Mouse (Mus musculus): Measurements from ENCODE around the gene Bmpr1b. TPM values are rescaled to one million over a fixed set of nuclear protein-coding genes. Genes with fewer than 3 reads are reported as not detected.

Bmpr1b gene
- total RNA-seq, 1 experiment, result 0.85 TPM

DNA sequence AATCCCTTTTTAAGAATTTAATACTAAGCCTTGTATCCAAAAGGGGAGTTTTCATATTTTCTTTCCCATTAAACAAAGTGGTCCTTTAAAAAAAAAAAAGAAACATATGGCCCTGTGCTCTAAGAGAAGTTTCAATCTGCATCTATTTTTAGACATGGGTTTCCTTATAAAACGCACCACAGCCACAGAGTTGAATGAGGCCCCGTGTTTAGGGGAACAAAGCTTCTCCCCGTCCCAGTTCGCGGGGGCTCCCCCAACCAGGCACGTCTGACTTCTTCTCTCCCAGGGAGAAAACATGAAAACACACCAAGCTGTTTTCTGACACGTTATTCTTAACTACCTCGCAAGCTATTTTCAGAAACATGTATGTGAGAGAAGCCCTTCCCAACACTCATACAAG is 218.6 kb downstream of the Bmpr1b start:
- Histone ChIP-seq H3K4me3 (ENCODE audit: insufficient read depth in 1 of 2, low read depth in 1 of 2, low read length in 2 of 2, poor library complexity in 1 of 2, severe bottlenecking in 1 of 2) (no peak overlapping the region), H3K4me1 (ENCODE audit: control insufficient read depth in 2 of 2, insufficient read depth in 2 of 2, low read length in 2 of 2, poor library complexity in 1 of 2) (no peaks in the 10 kb centered on the region), H3K9me3 (ENCODE audit: control insufficient read depth, insufficient read depth, low read depth, low read length) (no peaks in the 10 kb centered on the region), H3K36me3 (ENCODE audit: control insufficient read depth, insufficient read depth, low read length, poor library complexity, severe bottlenecking) (no peaks in the 10 kb centered on the region), H3K9ac (ENCODE audit: insufficient read depth, low read depth, low read length, poor library complexity, severe bottlenecking) (no peak overlapping the region), H3K27ac (ENCODE audit: insufficient read depth, low read depth, low read length, poor library complexity, severe bottlenecking) (no peak overlapping the region)
- in situ Hi-C loops (cut with MboI; ENCODE audit: low sequenced_read_pairs in 2 of 2, unreplicated experiment in 2 of 2), result no loop called here
- no peak for DNase-seq (ENCODE audit: low read depth, low spot score)
- TF ChIP-seq ZC3H11A (IDR thresholded peaks at IDR 0.05; ENCODE audit: borderline replicate concordance, low read depth, low read length) (no peak), CHD2 (IDR thresholded peaks at IDR 0.05; ENCODE audit: low read depth, low read length) (no peak), MAFK (IDR thresholded peaks at IDR 0.05; ENCODE audit: insufficient read depth, low read depth, low read length) (no peak), HCFC1 (IDR thresholded peaks at IDR 0.05; ENCODE audit: borderline replicate concordance, insufficient read depth, low read length) (no peak), ZNF384 (IDR thresholded peaks at IDR 0.05; ENCODE audit: low read depth, low read length) (no peak)

DNA sequence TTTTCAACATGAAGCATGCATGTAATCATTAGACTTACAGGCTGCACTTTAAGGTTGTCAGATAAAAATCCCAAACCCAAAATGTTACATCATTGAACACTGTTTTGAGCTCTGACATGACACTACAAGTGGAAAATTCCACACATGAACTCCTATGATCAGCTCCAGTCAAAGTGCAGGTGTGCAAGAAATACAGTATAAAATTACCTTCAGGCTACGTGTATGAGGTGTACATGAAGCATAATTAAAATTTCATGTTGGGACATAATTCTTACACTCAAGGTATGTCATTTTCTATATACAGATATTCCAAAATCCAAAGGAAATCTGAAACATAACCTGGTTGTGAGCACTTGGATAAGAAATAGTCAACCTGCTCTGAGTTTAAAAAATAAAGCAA is 220.7 kb downstream of the Bmpr1b start:
- DNase-seq (ENCODE audit: low read depth, low spot score), result no peak
- Histone ChIP-seq H3K36me3 (ENCODE audit: control insufficient read depth, insufficient read depth, low read length, poor library complexity, severe bottlenecking) (no peaks in the 10 kb centered on the region), H3K9me3 (ENCODE audit: control insufficient read depth, insufficient read depth, low read depth, low read length) (no peaks in the 10 kb centered on the region), H3K4me1 (ENCODE audit: control insufficient read depth in 2 of 2, insufficient read depth in 2 of 2, low read length in 2 of 2, poor library complexity in 1 of 2) (no peaks in the 10 kb centered on the region), H3K4me3 (ENCODE audit: insufficient read depth in 1 of 2, low read depth in 1 of 2, low read length in 2 of 2, poor library complexity in 1 of 2, severe bottlenecking in 1 of 2) (no peak overlapping the region), H3K9ac (ENCODE audit: insufficient read depth, low read depth, low read length, poor library complexity, severe bottlenecking) (no peak overlapping the region), H3K27ac (ENCODE audit: insufficient read depth, low read depth, low read length, poor library complexity, severe bottlenecking) (no peak overlapping the region)
- in situ Hi-C loops (cut with MboI; ENCODE audit: low sequenced_read_pairs in 2 of 2, unreplicated experiment in 2 of 2), result no loop called here
- TF ChIP-seq CHD2 (IDR thresholded peaks at IDR 0.05; ENCODE audit: low read depth, low read length) (no peak), ZC3H11A (IDR thresholded peaks at IDR 0.05; ENCODE audit: borderline replicate concordance, low read depth, low read length) (no peak), MAFK (IDR thresholded peaks at IDR 0.05; ENCODE audit: insufficient read depth, low read depth, low read length) (no peak)

DNA sequence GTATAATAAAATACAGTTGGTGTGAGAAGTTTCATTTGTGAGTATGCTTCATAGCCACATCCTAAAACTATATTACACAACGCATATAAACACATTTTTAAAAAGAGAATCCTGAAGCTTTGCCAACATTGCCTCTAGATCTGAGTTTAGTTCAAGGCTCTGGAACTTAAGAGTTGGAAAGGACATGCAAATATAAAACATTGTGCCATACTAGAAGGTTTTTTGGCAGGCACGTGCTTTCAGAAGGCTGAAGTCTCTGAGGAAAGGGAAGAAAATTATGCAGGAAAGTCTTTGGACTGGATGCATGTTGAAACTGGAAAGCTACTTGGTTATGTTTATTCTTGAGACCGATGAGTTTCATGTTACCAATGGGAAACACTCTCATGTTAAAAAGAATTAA is 221.1 kb downstream of the Bmpr1b start:
- Histone ChIP-seq H3K9ac (ENCODE audit: insufficient read depth, low read depth, low read length, poor library complexity, severe bottlenecking) (no peak overlapping the region), H3K4me1 (ENCODE audit: control insufficient read depth in 2 of 2, insufficient read depth in 2 of 2, low read length in 2 of 2, poor library complexity in 1 of 2) (no peaks in the 10 kb centered on the region), H3K9me3 (ENCODE audit: control insufficient read depth, insufficient read depth, low read depth, low read length) (no peaks in the 10 kb centered on the region), H3K4me3 (ENCODE audit: insufficient read depth in 1 of 2, low read depth in 1 of 2, low read length in 2 of 2, poor library complexity in 1 of 2, severe bottlenecking in 1 of 2) (no peak overlapping the region), H3K27ac (ENCODE audit: insufficient read depth, low read depth, low read length, poor library complexity, severe bottlenecking) (no peak overlapping the region), H3K36me3 (ENCODE audit: control insufficient read depth, insufficient read depth, low read length, poor library complexity, severe bottlenecking) (no peaks in the 10 kb centered on the region)
- no peak for TF ChIP-seq HCFC1 (IDR thresholded peaks at IDR 0.05; ENCODE audit: borderline replicate concordance, insufficient read depth, low read length)
- no peak for TF ChIP-seq ZC3H11A (IDR thresholded peaks at IDR 0.05; ENCODE audit: borderline replicate concordance, low read depth, low read length)
- no peak for TF ChIP-seq ZNF384 (IDR thresholded peaks at IDR 0.05; ENCODE audit: low read depth, low read length)
- TF ChIP-seq CHD2 (IDR thresholded peaks at IDR 0.05; ENCODE audit: low read depth, low read length), result no peak
- in situ Hi-C loops (cut with MboI; ENCODE audit: low sequenced_read_pairs in 2 of 2, unreplicated experiment in 2 of 2), result no loop called here
- DNase-seq (ENCODE audit: low read depth, low spot score), result no peak

DNA sequence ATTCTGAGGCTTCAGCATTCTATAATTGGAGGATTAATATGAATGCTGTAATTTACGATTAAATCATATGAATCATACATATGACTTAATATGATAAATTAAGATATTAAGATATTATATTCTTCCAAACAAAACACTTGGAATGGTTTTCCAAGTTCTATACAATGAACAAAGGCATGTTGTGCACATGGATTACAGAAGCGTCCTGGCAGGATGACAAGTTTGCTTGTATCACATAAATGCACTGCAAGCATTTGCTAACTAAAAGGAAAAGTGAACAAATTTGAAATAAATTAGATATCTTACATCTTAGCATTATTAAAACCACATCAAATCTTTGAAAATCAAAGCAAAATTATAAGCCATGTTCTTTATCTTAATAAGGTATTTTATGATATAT is 222.4 kb downstream of the Bmpr1b start:
- in situ Hi-C loops (cut with MboI; ENCODE audit: low sequenced_read_pairs in 2 of 2, unreplicated experiment in 2 of 2), result no loop called here
- no peak for DNase-seq (ENCODE audit: low read depth, low spot score)
- H3K4me1 ChIP-seq (ENCODE audit: control insufficient read depth in 2 of 2, insufficient read depth in 2 of 2, low read length in 2 of 2, poor library complexity in 1 of 2), result no peaks in the 10 kb centered on the region

GRCm38 (mm10) chr3:141943317-141943742 is 225.9 kb downstream of the Bmpr1b start:
- Histone ChIP-seq H3K9ac (ENCODE audit: insufficient read depth, low read depth, low read length, poor library complexity, severe bottlenecking) (no peak overlapping the region), H3K9me3 (ENCODE audit: control insufficient read depth, insufficient read depth, low read depth, low read length) (no peaks in the 10 kb centered on the region), H3K4me1 (ENCODE audit: control insufficient read depth in 2 of 2, insufficient read depth in 2 of 2, low read length in 2 of 2, poor library complexity in 1 of 2) (no peaks in the 10 kb centered on the region), H3K4me3 (ENCODE audit: insufficient read depth in 1 of 2, low read depth in 1 of 2, low read length in 2 of 2, poor library complexity in 1 of 2, severe bottlenecking in 1 of 2) (no peak overlapping the region), H3K27ac (ENCODE audit: insufficient read depth, low read depth, low read length, poor library complexity, severe bottlenecking) (no peak overlapping the region), H3K36me3 (ENCODE audit: control insufficient read depth, insufficient read depth, low read length, poor library complexity, severe bottlenecking) (no peaks in the 10 kb centered on the region)
- TF ChIP-seq MAFK (IDR thresholded peaks at IDR 0.05; ENCODE audit: insufficient read depth, low read depth, low read length), result no peak
- TF ChIP-seq CHD2 (IDR thresholded peaks at IDR 0.05; ENCODE audit: low read depth, low read length), result no peak
- no peak for TF ChIP-seq ZNF384 (IDR thresholded peaks at IDR 0.05; ENCODE audit: low read depth, low read length)
- TF ChIP-seq HCFC1 (IDR thresholded peaks at IDR 0.05; ENCODE audit: borderline replicate concordance, insufficient read depth, low read length), result no peak
- TF ChIP-seq ZC3H11A (IDR thresholded peaks at IDR 0.05; ENCODE audit: borderline replicate concordance, low read depth, low read length), result no peak
- DNase-seq (ENCODE audit: low read depth, low spot score), result no peak
- in situ Hi-C loops (cut with MboI; ENCODE audit: low sequenced_read_pairs in 2 of 2, unreplicated experiment in 2 of 2), result no loop called here

More for the DNA sequence above, 222.4 kb downstream of the Bmpr1b start:
- Histone ChIP-seq H3K4me3 (ENCODE audit: insufficient read depth in 1 of 2, low read depth in 1 of 2, low read length in 2 of 2, poor library complexity in 1 of 2, severe bottlenecking in 1 of 2) (no peak overlapping the region), H3K9me3 (ENCODE audit: control insufficient read depth, insufficient read depth, low read depth, low read length) (no peaks in the 10 kb centered on the region), H3K36me3 (ENCODE audit: control insufficient read depth, insufficient read depth, low read length, poor library complexity, severe bottlenecking) (no peaks in the 10 kb centered on the region), H3K27ac (ENCODE audit: insufficient read depth, low read depth, low read length, poor library complexity, severe bottlenecking) (no peak overlapping the region), H3K9ac (ENCODE audit: insufficient read depth, low read depth, low read length, poor library complexity, severe bottlenecking) (no peak overlapping the region)
- TF ChIP-seq MAFK (IDR thresholded peaks at IDR 0.05; ENCODE audit: insufficient read depth, low read depth, low read length) (no peak), ZC3H11A (IDR thresholded peaks at IDR 0.05; ENCODE audit: borderline replicate concordance, low read depth, low read length) (no peak), HCFC1 (IDR thresholded peaks at IDR 0.05; ENCODE audit: borderline replicate concordance, insufficient read depth, low read length) (no peak), ZNF384 (IDR thresholded peaks at IDR 0.05; ENCODE audit: low read depth, low read length) (no peak), CHD2 (IDR thresholded peaks at IDR 0.05; ENCODE audit: low read depth, low read length) (no peak)
